In the genomic region with DNA sequence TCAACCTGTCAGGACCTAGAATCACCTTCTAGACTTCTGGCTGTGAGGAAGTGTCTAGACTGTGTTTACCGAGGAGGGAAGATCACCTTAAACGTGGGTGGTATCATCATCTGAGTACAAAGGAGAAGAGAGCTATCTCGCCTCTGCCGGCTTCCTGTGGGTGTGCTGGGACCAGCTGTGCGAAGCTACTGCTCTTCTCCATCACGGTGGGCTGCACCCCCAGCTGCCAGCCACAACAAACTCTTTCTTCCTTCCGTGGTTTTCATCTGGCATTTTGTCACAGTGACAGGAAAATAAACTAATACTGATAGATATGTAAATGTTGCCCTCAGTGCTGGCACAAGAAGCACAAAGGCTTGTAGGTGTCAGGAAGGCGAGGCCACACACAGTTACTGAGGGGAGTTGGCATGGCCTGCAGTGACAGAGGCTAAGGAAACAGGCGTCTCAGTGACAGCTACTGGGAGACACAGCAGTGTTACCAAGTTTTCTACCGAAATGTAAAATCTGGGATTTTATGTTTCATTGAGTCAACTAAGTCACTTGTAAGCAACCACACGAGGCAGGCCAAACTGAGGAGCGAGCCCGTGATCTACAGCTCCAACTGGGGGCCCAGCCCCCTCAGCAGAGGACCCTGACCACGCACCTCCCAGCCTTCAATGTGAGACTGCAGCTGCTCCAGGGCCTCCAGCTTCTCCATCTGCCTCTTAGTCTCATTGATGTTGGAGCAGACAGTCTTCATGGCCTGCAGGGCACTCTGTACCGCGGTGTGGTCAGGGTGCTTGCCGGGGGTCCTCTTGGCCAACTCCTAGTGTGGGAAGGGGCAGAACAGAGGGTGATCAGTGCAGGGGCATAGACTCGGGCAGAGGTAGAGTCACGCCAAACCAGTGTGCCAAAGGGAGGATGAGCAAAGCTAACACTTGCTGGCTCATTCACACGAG, we compare ENCODE assay signal across 12 mouse cellular contexts.
DNase-seq lines count a peak whose midpoint lies in the region; ATAC-seq and TF ChIP-seq lines count a peak whose summit lies in the region.
"Had no signal": no experiment of that assay in that cellular context is flagged by ENCODE, and none has a peak within 500 bp of the region (broad histone marks: within the 10 kb centered on the region; RNA-seq: fewer than 3 reads in every experiment).

No protein-coding gene starts in this region.

- no peak overlapping the region for H3K4me3 ChIP-seq in heart, postnatal 0 days (ENCODE audit: low read depth, low read length)
- no peak overlapping the region for H3K4me3 ChIP-seq in embryonic facial prominence, embryonic 10.5 days
- H3K4me3 ChIP-seq: erythroblast, embryonic 14.5 days; heart, embryonic 15.5 days; midbrain, embryonic 12.5 days had no signal

- TF ChIP-seq CTCF in heart, postnatal 0 days (IDR thresholded peaks at IDR 0.05; ENCODE audit: low read depth), result no peak

- H3K4me2 ChIP-seq in heart, postnatal 0 days (ENCODE audit: low read depth, low read length), result no peak overlapping the region
- H3K4me2 ChIP-seq: heart, embryonic 15.5 days; midbrain, embryonic 12.5 days had no signal

- H3K27me3 ChIP-seq in heart, postnatal 0 days (ENCODE audit: control insufficient read depth, insufficient read depth, low read length), result no peaks in the 10 kb centered on the region
- H3K27me3 ChIP-seq in embryonic facial prominence, embryonic 10.5 days (replicated peaks; ENCODE audit: low read depth, poor library complexity, severe bottlenecking), result no peaks in the 10 kb centered on the region
- H3K27me3 ChIP-seq: heart, embryonic 15.5 days; midbrain, embryonic 12.5 days had no signal

- H3K36me3 ChIP-seq in heart, postnatal 0 days (replicated peaks; ENCODE audit: control insufficient read depth, insufficient read depth, low read length), result no peaks in the 10 kb centered on the region
- H3K36me3 ChIP-seq in embryonic facial prominence, embryonic 10.5 days (replicated peaks), result peaks cover 52% of the 10 kb centered on the region
- H3K36me3 ChIP-seq: heart, embryonic 15.5 days had no signal

- peak overlapping the region; percentile 46; the same call in 1 of the 2 replicates for H3K27ac ChIP-seq in heart, postnatal 0 days (ENCODE audit: low read depth)
- 0 out of 2 replicates have a peak overlapping the region, but pooled peaks have one; percentile 5 for H3K27ac ChIP-seq in embryonic facial prominence, embryonic 10.5 days (replicated peaks)
- H3K27ac ChIP-seq: midbrain, embryonic 12.5 days had no signal

- no peak for TF ChIP-seq EP300 in heart, postnatal 0 days (IDR thresholded peaks at IDR 0.05; ENCODE audit: low read depth)

- peaks cover 12% of the 10 kb centered on the region; the same call in 1 of the 2 replicates for H3K4me1 ChIP-seq in heart, postnatal 0 days (ENCODE audit: control insufficient read depth, insufficient read depth)
- H3K4me1 ChIP-seq in embryonic facial prominence, embryonic 10.5 days, result peaks cover 46% of the 10 kb centered on the region

- 63% methylated on average over 20 of the region's 20 CpGs for WGBS in heart, postnatal 0 days
- WGBS in embryonic facial prominence, embryonic 10.5 days, result 81% methylated on average over 20 of the region's 20 CpGs

- DNase-seq in heart, postnatal 0 days (ENCODE audit: low spot score), result no peak
- no peak for DNase-seq in heart, adult 11 months
- no peak for DNase-seq in embryonic facial prominence, embryonic 10.5 days (ENCODE audit: low spot score)
- peak; percentile 69 for DNase-seq in lung, postnatal 25 days (ENCODE audit: low spot score)
- DNase-seq in thymus, postnatal 0 days (ENCODE audit: low spot score), result peak; percentile 92
- DNase-seq in ovary, postnatal 36 days (ENCODE audit: low spot score), result no peak
- no peak for DNase-seq in gastrocnemius, adult 8-10 months (ENCODE audit: low spot score in 2 of 2)
- DNase-seq in left cerebral cortex, postnatal 25 days (ENCODE audit: low spot score in 2 of 2), result no peak
- DNase-seq: right cerebral cortex, postnatal 14 days had no signal

- H3K9ac ChIP-seq in heart, postnatal 0 days (replicated peaks; ENCODE audit: low read depth, low read length), result no peak overlapping the region
- H3K9ac ChIP-seq: heart, embryonic 15.5 days; midbrain, embryonic 12.5 days had no signal

- no peaks in the 10 kb centered on the region for H3K9me3 ChIP-seq in heart, postnatal 0 days (replicated peaks; ENCODE audit: control insufficient read depth, low read length)
- H3K9me3 ChIP-seq in embryonic facial prominence, embryonic 10.5 days, result no peaks in the 10 kb centered on the region
- H3K9me3 ChIP-seq: heart, embryonic 15.5 days; midbrain, embryonic 12.5 days had no signal

- ATAC-seq in heart, postnatal 0 days (ENCODE audit: insufficient read depth, low read depth), result no peak

- intact Hi-C loops in left cerebral cortex, postnatal 25 days (cut with DNase I), result no loop called here

Comparison
In these comparisons a context has a peak if more than half of its experiments do, and no peak if none do; other contexts are left out.
1. DNase-seq: peak in lung, postnatal 25 days (single experiment) and thymus, postnatal 0 days (single experiment); none in heart, postnatal 0 days (single experiment), heart, adult 11 months (single experiment), embryonic facial prominence, embryonic 10.5 days (single experiment), ovary, postnatal 36 days (single experiment), gastrocnemius, adult 8-10 months (0 of 2) and left cerebral cortex, postnatal 25 days (0 of 2).